Mouse (Mus musculus): ENCODE data around the gene Rtn4rl1.

DNA sequence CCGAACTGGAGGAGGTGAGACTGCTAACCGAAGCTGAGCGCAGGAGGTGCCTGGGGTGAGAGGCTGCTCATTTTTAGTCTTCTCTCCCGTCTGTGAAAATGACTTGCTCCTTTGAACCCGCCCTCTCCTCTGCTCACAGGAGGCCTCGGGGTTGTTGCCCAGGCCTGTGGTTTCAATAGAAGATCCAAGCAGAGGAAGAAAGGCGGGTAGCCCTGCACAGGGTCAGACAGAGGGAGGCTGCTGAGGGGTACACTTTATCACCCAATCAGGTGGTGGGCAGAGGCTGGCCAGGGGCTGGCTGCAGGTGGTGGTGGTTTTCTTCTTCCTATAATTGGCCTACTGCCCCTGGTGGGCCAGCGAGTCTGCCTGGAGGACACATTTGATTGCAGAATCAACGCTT lies 10.9 kb downstream of the Rtn4rl1 start:
- TF ChIP-seq CTCF (IDR thresholded peaks at IDR 0.05; ENCODE audit: extremely low read depth, insufficient read depth, insufficient read length, insufficient replicate concordance), result no peak
- no peak for TF ChIP-seq POLR2A (IDR thresholded peaks at IDR 0.05; ENCODE audit: low read depth, low read length)
